Mouse (Mus musculus) kidney, embryonic 16.5 days (tissue): Measurements from ENCODE around the gene Gm13199. TPM values are rescaled to one million over a fixed set of nuclear protein-coding genes. Genes with fewer than 3 reads are reported as not detected.

Experiments
- ATAC-seq: fragments of 200-750 bp; cut with Nextera tagmentation; 2 replicates; pipeline ENCODE4 v1.8.0; 2017; ENCODE audit warnings: moderate TSS enrichment; ENCODE audit not compliant: low FRiP score, low TSS enrichment
- H3K27ac ChIP-seq: fragments of 300-500 bp; sonication (generic); 2 replicates; pipeline ENCODE4 v1.5.1; 2014; ENCODE audit warnings: low read length
- H3K27me3 ChIP-seq: fragments of 300-500 bp; sonication (generic); 2 replicates; pipeline ENCODE4 v1.6.1; 2014; ENCODE audit warnings: low read length, control low read depth, mixed read lengths; ENCODE audit not compliant: insufficient read depth
- H3K36me3 ChIP-seq: fragments of 300-500 bp; sonication (generic); 2 replicates; pipeline ENCODE4 v1.6.1; 2014; ENCODE audit warnings: low read length, control low read depth, mixed read lengths; ENCODE audit not compliant: insufficient read depth
- H3K4me1 ChIP-seq: fragments of 300-500 bp; sonication (generic); 2 replicates; pipeline ENCODE4 v1.6.1; 2014; ENCODE audit warnings: low read length, control low read depth, mixed read lengths; ENCODE audit not compliant: insufficient read depth
- H3K4me2 ChIP-seq: fragments of 300-500 bp; sonication (generic); replicated peaks from 2 replicates; pipeline ENCODE4 v1.6.1; 2014; ENCODE audit warnings: low read depth, low read length
- H3K4me3 ChIP-seq: fragments of 300-500 bp; sonication (generic); 2 replicates; pipeline ENCODE4 v1.5.1; 2014; ENCODE audit warnings: mild to moderate bottlenecking, low read length
- H3K9ac ChIP-seq: fragments of 300-500 bp; sonication (generic); replicated peaks from 2 replicates; pipeline ENCODE4 v1.6.1; 2014; ENCODE audit warnings: low read length
- H3K9me3 ChIP-seq: fragments of 300-500 bp; sonication (generic); 2 replicates; pipeline ENCODE4 v1.6.1; 2016; ENCODE audit warnings: low read length, control low read depth
- WGBS: fragments of 180-500 bp; shearing (Covaris S2); extraction: QIAGEN DNeasy Blood & Tissue Kit; methylation state at CpG from one replicate; pipeline ENCODE4 v1.1.7; 2014; 5-methylcytosine and 5-hydroxymethylcytosine counted together
- polyA plus RNA-seq: library from polyadenylated mRNA; unstranded; fragments of >200 nt; fragmentation: Nextera tagmentation; extraction: Ambion mirVana; gene quantifications from 2 replicates; pipeline ENCODE4 v1.2.1, GENCODE M21; 2015

Gm13199 gene
- polyA plus RNA-seq, 1 experiment from 2014 or later, result 1.6 TPM

DNA sequence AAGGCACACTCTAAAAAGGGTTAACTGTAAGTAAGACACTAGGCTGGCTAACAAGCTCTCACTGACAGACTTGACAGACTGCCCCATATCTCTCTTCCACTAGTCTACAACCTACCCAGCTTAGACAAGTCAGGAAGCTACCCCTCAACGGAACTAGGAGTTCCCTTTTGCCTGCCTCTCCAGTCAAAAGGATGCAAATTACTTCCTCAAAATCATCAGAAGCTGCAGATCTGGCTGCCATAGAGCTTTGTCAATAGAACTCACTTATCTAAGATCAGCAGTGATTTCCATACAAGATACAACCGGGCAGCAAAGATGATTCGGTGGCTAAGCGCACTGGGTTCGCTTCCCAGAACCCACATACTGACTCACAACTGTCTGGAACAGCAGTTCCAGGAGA is 38.0 kb downstream of the Gm13199 start:
- 86% methylated on average over 5 of the region's 5 CpGs for WGBS
- no peak overlapping the region for H3K27ac ChIP-seq
- no peak for ATAC-seq
- no peak overlapping the region for H3K9ac ChIP-seq
- H3K27me3 ChIP-seq, result no peaks in the 10 kb centered on the region
- no peak overlapping the region for H3K4me2 ChIP-seq
- no peaks in the 10 kb centered on the region for H3K4me1 ChIP-seq
- peaks cover 24% of the 10 kb centered on the region for H3K36me3 ChIP-seq
- no peak overlapping the region for H3K4me3 ChIP-seq
- H3K9me3 ChIP-seq, result no peaks in the 10 kb centered on the region

DNA sequence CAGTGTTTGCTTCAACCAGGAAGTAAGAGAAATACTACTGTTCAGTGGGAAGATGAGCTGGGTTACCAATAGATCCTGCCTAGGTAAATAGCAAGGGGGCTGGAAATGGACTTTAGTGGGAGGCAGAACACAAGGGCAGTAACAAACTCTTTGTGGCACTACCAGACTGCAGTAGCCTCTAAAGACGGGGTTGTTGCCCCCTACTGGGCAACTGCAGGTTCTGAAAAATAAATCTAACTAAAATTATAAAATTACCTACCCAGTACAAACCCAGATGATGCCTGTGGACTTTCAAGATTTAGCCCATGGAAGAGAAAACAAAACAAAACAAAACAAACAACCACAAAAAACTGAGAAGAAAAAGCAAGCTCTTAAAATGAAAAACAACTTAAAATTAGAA is 38.5 kb downstream of the Gm13199 start:
- H3K4me2 ChIP-seq, result no peak overlapping the region
- no peaks in the 10 kb centered on the region for H3K4me1 ChIP-seq
- no peak for ATAC-seq
- H3K27me3 ChIP-seq, result no peaks in the 10 kb centered on the region
- no peak overlapping the region for H3K9ac ChIP-seq
- 22% methylated on average over 1 of the region's 1 CpGs for WGBS
- H3K27ac ChIP-seq, result no peak overlapping the region
- H3K9me3 ChIP-seq, result no peaks in the 10 kb centered on the region
- H3K36me3 ChIP-seq, result peaks cover 28% of the 10 kb centered on the region
- H3K4me3 ChIP-seq, result no peak overlapping the region

- H3K9me3 ChIP-seq, result no peaks in the 10 kb centered on the region
- 94% methylated on average over 6 of the region's 6 CpGs for WGBS
- no peak overlapping the region for H3K4me3 ChIP-seq
- no peak overlapping the region for H3K27ac ChIP-seq
- ATAC-seq, result no peak
- no peaks in the 10 kb centered on the region for H3K27me3 ChIP-seq
- no peak overlapping the region for H3K4me2 ChIP-seq
- H3K9ac ChIP-seq, result no peak overlapping the region
- no peaks in the 10 kb centered on the region for H3K4me1 ChIP-seq
- H3K36me3 ChIP-seq, result peaks cover 44% of the 10 kb centered on the region
Measured at GRCm38 (mm10) chr2:5822449-5822848, 40.3 kb downstream of the Gm13199 start.

GRCm38 (mm10) chr2:5821264-5821663 is 41.5 kb downstream of the Gm13199 start:
- H3K36me3 ChIP-seq, result peaks cover 44% of the 10 kb centered on the region
- H3K4me1 ChIP-seq, result no peaks in the 10 kb centered on the region
- H3K4me2 ChIP-seq, result no peak overlapping the region
- no peak overlapping the region for H3K27ac ChIP-seq
- WGBS, result 65% methylated on average over 10 of the region's 10 CpGs
- no peak overlapping the region for H3K4me3 ChIP-seq
- H3K27me3 ChIP-seq, result no peaks in the 10 kb centered on the region
- H3K9ac ChIP-seq, result no peak overlapping the region
- no peaks in the 10 kb centered on the region for H3K9me3 ChIP-seq
- ATAC-seq, result peak; percentile 83; the same call in 1 of the 2 replicates

Other genes with a start within 250 kb of the Gm13199 start
- 1.5 and 1.7 TPM in 2 replicates for gene Camk1d, start 148.4 kb downstream of the Gm13199 start, polyA plus RNA-seq
- 76.9 and 78.1 TPM in 2 replicates for gene Nudt5, start 17.9 kb downstream of the Gm13199 start, polyA plus RNA-seq
- gene Cdc123, start 17.8 kb downstream of the Gm13199 start, polyA plus RNA-seq, result 297 and 303 TPM in 2 replicates
- 77.6 and 91.8 TPM in 2 replicates for gene Sec61a2, start 32.5 kb upstream of the Gm13199 start, polyA plus RNA-seq
- 2.9 and 4.5 TPM in 2 replicates for gene Dhtkd1, start 79.9 kb upstream of the Gm13199 start, polyA plus RNA-seq
- 11.0 TPM in 2 replicates for gene Upf2, start 88.5 kb upstream of the Gm13199 start, polyA plus RNA-seq